Mouse (Mus musculus): ENCODE measurements around the gene Arid1b.

- TF ChIP-seq POLR2A (IDR thresholded peaks at IDR 0.05; ENCODE audit: extremely low read depth, insufficient read depth, low read length) (no peak), CTCF (IDR thresholded peaks at IDR 0.05; ENCODE audit: low read depth, low read length) (peak; percentile 55)
These were observed 32.4 kb downstream of the Arid1b start for GRCm38 (mm10) chr17:5026578-5026977.
